Mouse (Mus musculus): ENCODE results near the gene Nes. TPM values are rescaled to one million over a fixed set of nuclear protein-coding genes. Genes with fewer than 3 reads are reported as not detected.

The Nes gene
- polyA plus RNA-seq, 1 experiment from 2014 or later: 92.0 TPM

Other genes starting within 250 kb of the Nes start
- gene Lrrc71, start 222.5 kb upstream of the Nes start, polyA plus RNA-seq (2014; fragmentation: Nextera tagmentation; extraction: Ambion mirVana): 0.24 and 0.55 TPM in 2 replicates
- 0.16 and 0.45 TPM in 2 replicates for gene Ntrk1, start 175.9 kb upstream of the Nes start, polyA plus RNA-seq (2014; fragmentation: Nextera tagmentation; extraction: Ambion mirVana)
- 0.32 and 0.33 TPM in 2 replicates for gene Insrr, start 174.1 kb upstream of the Nes start, polyA plus RNA-seq (2014; fragmentation: Nextera tagmentation; extraction: Ambion mirVana)
- gene Pear1, start 146.8 kb upstream of the Nes start, polyA plus RNA-seq (2014; fragmentation: Nextera tagmentation; extraction: Ambion mirVana): 8.2 and 8.6 TPM in 2 replicates
- gene Sh2d2a, start 124.3 kb upstream of the Nes start, polyA plus RNA-seq (2014; fragmentation: Nextera tagmentation; extraction: Ambion mirVana): not detected in 2 replicates
- gene Prcc, start 85.5 kb upstream of the Nes start, polyA plus RNA-seq (2014; fragmentation: Nextera tagmentation; extraction: Ambion mirVana): 19.6 and 22.3 TPM in 2 replicates
- 325 and 329 TPM in 2 replicates for gene Hdgf, start 64.8 kb upstream of the Nes start, polyA plus RNA-seq (2014; fragmentation: Nextera tagmentation; extraction: Ambion mirVana)
- gene Mrpl24, start 51.6 kb upstream of the Nes start, polyA plus RNA-seq (2014; fragmentation: Nextera tagmentation; extraction: Ambion mirVana): 69.4 and 74.5 TPM in 2 replicates
- gene Isg20l2, start 40.8 kb upstream of the Nes start, polyA plus RNA-seq (2014; fragmentation: Nextera tagmentation; extraction: Ambion mirVana): 73.9 and 78.7 TPM in 2 replicates
- gene Rrnad1, start 40.4 kb upstream of the Nes start, polyA plus RNA-seq (2014; fragmentation: Nextera tagmentation; extraction: Ambion mirVana): 22.2 and 23.2 TPM in 2 replicates
- gene Crabp2, start 22.4 kb upstream of the Nes start, polyA plus RNA-seq (2014; fragmentation: Nextera tagmentation; extraction: Ambion mirVana): 409 and 417 TPM in 2 replicates
- 0.52 and 0.72 TPM in 2 replicates for gene Bcan, start 29.2 kb downstream of the Nes start, polyA plus RNA-seq (2014; fragmentation: Nextera tagmentation; extraction: Ambion mirVana)
- gene Hapln2, start 56.5 kb downstream of the Nes start, polyA plus RNA-seq (2014; fragmentation: Nextera tagmentation; extraction: Ambion mirVana): 0.27 and 0.39 TPM in 2 replicates
- gene Gpatch4, start 72.0 kb downstream of the Nes start, polyA plus RNA-seq (2014; fragmentation: Nextera tagmentation; extraction: Ambion mirVana): 32.8 and 39.0 TPM in 2 replicates
- gene Naxe, start 87.4 kb downstream of the Nes start, polyA plus RNA-seq (2014; fragmentation: Nextera tagmentation; extraction: Ambion mirVana): 123 and 130 TPM in 2 replicates
- gene Ttc24, start 107.2 kb downstream of the Nes start, polyA plus RNA-seq (2014; fragmentation: Nextera tagmentation; extraction: Ambion mirVana): not detected in 2 replicates
- gene Iqgap3, start 110.9 kb downstream of the Nes start, polyA plus RNA-seq (2014; fragmentation: Nextera tagmentation; extraction: Ambion mirVana): 26.8 and 27.0 TPM in 2 replicates
- 17.3 and 19.7 TPM in 2 replicates for gene Mef2d, start 171.3 kb downstream of the Nes start, polyA plus RNA-seq (2014; fragmentation: Nextera tagmentation; extraction: Ambion mirVana)